Mouse (Mus musculus) stomach, embryonic 16.5 days (tissue): ENCODE measurements around the gene Lrba. TPM values are rescaled to one million over a fixed set of nuclear protein-coding genes. Genes with fewer than 3 reads are reported as not detected.

ENCODE experiments used
- ATAC-seq: fragments of 200-750 bp; cut with Nextera tagmentation; 2 replicates; pipeline ENCODE4 v1.8.0; 2017; ENCODE audit warnings: moderate number of reproducible peaks, moderate TSS enrichment; ENCODE audit not compliant: insufficient read depth, low FRiP score
- H3K27ac ChIP-seq: fragments of 300-500 bp; sonication (generic); 2 replicates; pipeline ENCODE4 v1.5.1; 2014; ENCODE audit warnings: low read length
- H3K27me3 ChIP-seq: fragments of 300-500 bp; sonication (generic); 2 replicates; pipeline ENCODE4 v1.6.1; 2014; ENCODE audit warnings: low read length, control low read depth, mixed read lengths; ENCODE audit not compliant: control insufficient read depth, insufficient read depth
- H3K36me3 ChIP-seq: fragments of 300-500 bp; sonication (generic); 2 replicates; pipeline ENCODE4 v1.6.1; 2014; ENCODE audit warnings: low read length; ENCODE audit not compliant: control insufficient read depth, insufficient read depth
- H3K4me1 ChIP-seq: fragments of 300-500 bp; sonication (generic); 2 replicates; pipeline ENCODE4 v1.6.1; 2014; ENCODE audit warnings: low read length, control low read depth, mixed read lengths; ENCODE audit not compliant: control insufficient read depth, insufficient read depth
- H3K4me2 ChIP-seq: fragments of 300-500 bp; sonication (generic); 2 replicates; pipeline ENCODE4 v1.6.1; 2014; ENCODE audit warnings: low read depth, low read length, mixed read lengths
- H3K4me3 ChIP-seq: fragments of 300-500 bp; sonication (generic); replicated peaks from 2 replicates; pipeline ENCODE4 v1.5.1; 2014; ENCODE audit warnings: mild to moderate bottlenecking, low read length
- H3K9ac ChIP-seq: fragments of 300-500 bp; sonication (generic); 2 replicates; pipeline ENCODE4 v1.6.1; 2014; ENCODE audit warnings: low read length
- H3K9me3 ChIP-seq: fragments of 300-500 bp; sonication (generic); replicated peaks from 2 replicates; pipeline ENCODE4 v1.6.1; 2016; ENCODE audit warnings: low read length, control low read depth; ENCODE audit not compliant: control insufficient read depth
- whole genome bisulfite sequencing: fragments of 180-500 bp; shearing (Covaris S2); extraction: QIAGEN DNeasy Blood & Tissue Kit; methylation state at CpG from one replicate; pipeline ENCODE4 v1.1.7; 2014; 5-methylcytosine and 5-hydroxymethylcytosine counted together
- polyA plus RNA-seq: library from polyadenylated mRNA; unstranded; fragments of >200 nt; fragmentation: Nextera tagmentation; extraction: Ambion mirVana; gene quantifications from 2 replicates; pipeline ENCODE4 v1.2.1, GENCODE M21; 2015

Gene Lrba
- polyA plus RNA-seq, 1 experiment from 2014 or later: 3.5 TPM

DNA sequence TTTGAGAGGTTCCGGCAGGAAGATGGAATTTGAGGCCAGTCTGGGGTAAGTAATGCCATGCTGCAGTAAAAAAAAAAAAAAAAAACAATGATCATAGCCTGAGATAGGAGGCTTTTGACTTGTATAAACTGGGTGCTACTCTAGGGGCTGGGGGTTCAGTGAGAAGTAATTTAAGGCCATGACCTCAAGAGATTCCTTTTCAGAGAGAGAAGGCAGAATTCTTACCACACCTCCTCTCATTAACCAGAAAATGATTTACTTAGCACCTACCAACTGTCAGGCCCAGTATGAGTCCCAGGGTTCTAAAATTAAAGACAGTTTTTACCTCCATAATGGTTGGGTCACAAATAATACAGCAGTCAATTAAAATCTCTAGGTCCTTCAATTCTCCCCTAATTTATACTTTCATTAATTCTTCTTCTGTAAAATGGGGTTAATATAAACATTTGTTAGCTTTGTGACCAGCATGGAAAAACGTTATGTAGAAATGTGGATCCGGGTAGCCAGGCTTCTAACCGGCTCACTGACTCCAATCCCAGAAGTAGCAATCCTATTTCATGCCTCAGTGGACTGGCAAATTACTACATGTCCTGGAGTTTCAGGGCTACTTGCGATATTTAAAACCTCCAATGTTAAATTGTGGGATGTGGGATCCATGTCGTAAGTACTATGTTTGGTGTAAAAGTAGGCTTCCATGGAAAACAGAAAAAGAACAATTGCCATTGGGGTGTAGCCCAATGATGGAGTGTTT, 19.7 kb upstream of the Lrba start:
- ATAC-seq: no peak

DNA sequence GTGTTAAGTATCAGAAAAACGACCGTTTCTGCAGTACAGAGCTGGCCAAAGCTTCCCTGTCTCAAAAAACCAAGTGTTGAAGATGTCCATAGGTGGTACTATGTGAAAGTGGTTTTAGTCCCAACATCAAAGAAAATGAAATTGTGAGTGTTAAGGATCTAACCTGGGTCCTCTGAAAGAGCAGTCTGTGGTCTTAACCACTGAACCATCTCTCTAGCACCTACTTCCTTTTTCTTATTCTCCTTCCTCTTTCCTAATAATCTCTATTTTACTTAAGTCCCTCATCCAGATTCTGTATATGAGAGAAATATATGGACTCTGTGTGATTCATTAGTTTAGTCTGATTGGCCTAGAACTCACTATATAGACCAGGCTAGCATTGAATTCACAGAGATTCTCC, 17.9 kb upstream of the Lrba start:
- WGBS: 77% methylated on average over 2 of the region's 2 CpGs
- Histone ChIP-seq H3K4me2 (no peak overlapping the region), H3K9me3 (no peaks in the 10 kb centered on the region), H3K27ac (no peak overlapping the region), H3K36me3 (no peaks in the 10 kb centered on the region), H3K4me1 (no peaks in the 10 kb centered on the region), H3K4me3 (no peak overlapping the region), H3K9ac (no peak overlapping the region), H3K27me3 (no peaks in the 10 kb centered on the region)
- ATAC-seq: no peak

More for the DNA sequence above, 19.7 kb upstream of the Lrba start:
- Histone ChIP-seq H3K9me3 (no peaks in the 10 kb centered on the region), H3K27ac (no peak overlapping the region), H3K9ac (no peak overlapping the region), H3K36me3 (no peaks in the 10 kb centered on the region), H3K4me1 (no peaks in the 10 kb centered on the region), H3K4me2 (no peak overlapping the region), H3K27me3 (no peaks in the 10 kb centered on the region), H3K4me3 (no peak overlapping the region)
- 78% methylated on average over 6 of the region's 6 CpGs for WGBS

DNA sequence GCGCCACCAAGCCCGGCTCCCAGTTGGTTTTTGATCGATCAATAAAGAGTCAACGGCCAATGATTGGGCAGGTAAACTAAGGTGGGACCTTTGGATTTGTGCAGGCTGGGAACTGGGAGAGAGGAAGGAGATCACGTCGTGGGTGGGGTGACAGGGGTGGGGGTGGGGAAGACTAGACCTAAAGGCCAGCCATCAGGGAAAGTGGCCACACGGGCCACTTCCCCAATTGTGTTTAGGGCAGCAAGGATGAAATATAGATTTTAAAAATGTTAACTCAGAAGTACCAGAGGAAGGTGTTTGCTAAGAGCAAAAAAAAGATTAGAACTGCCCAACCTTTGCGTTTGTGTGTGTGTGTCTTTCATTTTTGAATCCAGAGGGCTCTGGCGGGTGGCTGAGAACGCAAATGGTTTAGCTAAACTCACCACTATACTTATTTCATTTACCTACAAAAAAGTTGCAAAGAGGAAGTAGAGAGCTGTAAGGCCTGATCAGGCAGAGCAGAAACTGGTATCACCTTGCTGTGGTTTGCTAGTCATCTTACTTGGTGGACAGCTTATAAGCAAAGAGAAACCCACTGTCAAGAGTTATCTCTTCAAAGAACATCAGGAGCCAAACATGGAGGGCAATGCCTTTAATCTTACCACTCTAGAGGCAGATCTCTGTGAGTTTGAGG, 14.1 kb upstream of the Lrba start:
- no peaks in the 10 kb centered on the region for H3K36me3 ChIP-seq
- no peak overlapping the region for H3K4me3 ChIP-seq
- no peak overlapping the region for H3K27ac ChIP-seq
- no peaks in the 10 kb centered on the region for H3K27me3 ChIP-seq
- no peaks in the 10 kb centered on the region for H3K4me1 ChIP-seq
- no peaks in the 10 kb centered on the region for H3K9me3 ChIP-seq
- H3K4me2 ChIP-seq: no peak overlapping the region
- no peak for ATAC-seq
- 82% methylated on average over 10 of the region's 10 CpGs for WGBS
- H3K9ac ChIP-seq: no peak overlapping the region

DNA sequence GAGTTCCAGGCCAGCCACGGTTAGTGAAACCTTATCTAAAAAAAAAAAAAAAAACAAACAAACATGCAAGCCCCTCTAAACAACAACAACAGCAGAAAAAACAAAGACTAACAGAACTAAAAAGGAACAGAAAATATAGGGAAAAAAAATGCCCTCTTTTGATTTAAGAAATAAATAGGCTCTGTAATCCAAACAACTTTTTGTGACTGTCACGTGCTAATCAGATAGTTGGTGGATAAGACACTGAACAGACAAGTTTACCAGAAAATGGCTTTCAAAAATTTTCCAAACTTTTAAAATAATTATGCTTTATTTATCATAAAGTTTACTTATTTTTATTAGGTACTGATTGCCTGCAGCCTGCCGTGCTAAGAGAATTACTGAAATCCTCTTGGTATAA, 13.5 kb upstream of the Lrba start:
- no peak for ATAC-seq
- H3K4me3 ChIP-seq: no peak overlapping the region
- H3K9me3 ChIP-seq: no peaks in the 10 kb centered on the region
- H3K9ac ChIP-seq: no peak overlapping the region
- no peak overlapping the region for H3K4me2 ChIP-seq
- H3K4me1 ChIP-seq: no peaks in the 10 kb centered on the region
- H3K36me3 ChIP-seq: no peaks in the 10 kb centered on the region
- WGBS: 72% methylated on average over 3 of the region's 3 CpGs
- H3K27ac ChIP-seq: no peak overlapping the region
- H3K27me3 ChIP-seq: no peaks in the 10 kb centered on the region

DNA sequence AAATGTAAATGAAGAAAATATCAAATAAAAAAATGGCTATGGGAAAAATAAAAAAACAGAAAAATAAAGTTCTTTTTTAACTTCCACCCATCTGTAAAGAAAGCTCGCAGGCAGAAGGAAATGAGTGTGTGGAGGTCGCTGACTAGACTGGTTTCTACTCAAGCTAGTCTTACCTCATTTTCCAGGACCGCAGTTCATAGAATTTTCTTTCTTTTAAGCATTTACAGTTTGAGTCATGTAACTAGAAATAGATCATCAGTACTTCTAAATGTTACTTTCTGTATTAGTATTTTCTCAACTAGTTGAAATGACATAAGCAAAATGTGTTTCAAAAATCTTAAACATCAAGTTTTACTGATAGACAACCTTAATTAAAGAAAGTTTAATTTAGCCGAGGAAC, 10.2 kb upstream of the Lrba start:
- H3K4me3 ChIP-seq: no peak overlapping the region
- no peaks in the 10 kb centered on the region for H3K4me1 ChIP-seq
- no peaks in the 10 kb centered on the region for H3K27me3 ChIP-seq
- H3K27ac ChIP-seq: no peak overlapping the region
- no peaks in the 10 kb centered on the region for H3K36me3 ChIP-seq
- no peak for ATAC-seq
- H3K9ac ChIP-seq: no peak overlapping the region
- 89% methylated on average over 4 of the region's 4 CpGs for WGBS
- no peaks in the 10 kb centered on the region for H3K9me3 ChIP-seq
- no peak overlapping the region for H3K4me2 ChIP-seq

GRCm38 (mm10) chr3:86223634-86224313, 706 bp upstream of the Lrba start:
- Histone ChIP-seq H3K4me2 (peak overlapping the region; percentile 83), H3K27me3 (no peaks in the 10 kb centered on the region), H3K4me1 (peaks cover 2% of the 10 kb centered on the region; the same call in 1 of the 2 replicates)

GRCm38 (mm10) chr3:86224314-86224563, 241 bp upstream of the Lrba start:
- ATAC-seq: no peak
- no peaks in the 10 kb centered on the region for H3K36me3 ChIP-seq
- no peaks in the 10 kb centered on the region for H3K9me3 ChIP-seq
- peak overlapping the region; percentile 83 for H3K4me2 ChIP-seq
- peaks cover 2% of the 10 kb centered on the region; the same call in 1 of the 2 replicates for H3K4me1 ChIP-seq
- peak overlapping the region; percentile 90 for H3K4me3 ChIP-seq
- H3K9ac ChIP-seq: peak overlapping the region; percentile 95
- H3K27ac ChIP-seq: peak overlapping the region; percentile 98
- H3K27me3 ChIP-seq: no peaks in the 10 kb centered on the region
- under 1% methylated on average over 28 of the region's 28 CpGs for WGBS

More at GRCm38 (mm10) chr3:86223634-86224313, 706 bp upstream of the Lrba start:
- H3K4me3 ChIP-seq: peak overlapping the region; percentile 90
- ATAC-seq: peak; percentile 97
- WGBS: under 1% methylated on average over 65 of the region's 79 CpGs
- no peaks in the 10 kb centered on the region for H3K36me3 ChIP-seq
- H3K9ac ChIP-seq: peak overlapping the region; percentile 95
- H3K9me3 ChIP-seq: no peaks in the 10 kb centered on the region
- peak overlapping the region; percentile 98 for H3K27ac ChIP-seq

DNA sequence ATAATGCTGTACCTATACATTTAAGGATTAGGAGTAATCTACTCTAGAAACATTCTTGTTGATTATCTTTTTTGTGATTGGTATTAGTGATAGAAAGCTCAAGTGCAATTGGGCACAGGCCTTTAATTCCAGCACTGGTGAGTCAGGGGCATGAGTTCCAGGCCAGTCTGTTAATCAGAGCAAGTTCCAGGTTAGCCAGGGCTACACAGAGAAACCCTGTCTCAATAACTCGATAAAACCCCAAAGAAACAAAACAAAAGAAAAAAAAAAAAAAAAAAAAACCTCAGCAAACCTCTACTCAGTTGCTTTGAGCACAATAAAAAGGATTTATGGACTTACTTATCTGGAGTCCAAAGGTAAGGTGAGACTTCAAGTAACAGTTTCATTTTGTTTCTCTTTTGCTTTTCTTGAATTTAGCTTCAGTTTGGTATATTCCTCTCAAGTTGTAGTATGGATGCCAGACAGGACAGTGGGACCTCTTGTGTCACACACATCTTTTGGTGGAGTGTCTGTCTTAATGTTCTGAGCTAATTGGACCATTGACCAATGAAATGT, 7.1 kb downstream of the Lrba start:
- Histone ChIP-seq H3K27me3 (no peaks in the 10 kb centered on the region), H3K27ac (no peak overlapping the region), H3K4me3 (no peak overlapping the region), H3K4me2 (no peak overlapping the region), H3K36me3 (no peaks in the 10 kb centered on the region), H3K9me3 (no peaks in the 10 kb centered on the region), H3K9ac (no peak overlapping the region), H3K4me1 (no peaks in the 10 kb centered on the region)
- no peak for ATAC-seq
- 51% methylated on average over 1 of the region's 1 CpGs for WGBS

GRCm38 (mm10) chr3:86247193-86247592, 22.7 kb downstream of the Lrba start:
- 75% methylated on average over 8 of the region's 8 CpGs for WGBS
- Histone ChIP-seq H3K9me3 (no peaks in the 10 kb centered on the region), H3K4me2 (no peak overlapping the region), H3K27me3 (no peaks in the 10 kb centered on the region), H3K4me3 (no peak overlapping the region), H3K9ac (no peak overlapping the region), H3K4me1 (no peaks in the 10 kb centered on the region), H3K27ac (no peak overlapping the region), H3K36me3 (no peaks in the 10 kb centered on the region)
- ATAC-seq: no peak
